Mouse (Mus musculus) embryonic fibroblast, embryonic 13.5 days (primary cell): ENCODE data around the gene Tcn2. TPM values are rescaled to one million over a fixed set of nuclear protein-coding genes. Genes with fewer than 3 reads are reported as not detected.
A peak's percentile ranks its signal among the peaks of the same experiment; 100 is the strongest.

Experiments
- H3K27ac ChIP-seq: 2 replicates; pipeline ENCODE4 v1.5.1; 2012; ENCODE audit warnings: low read length, control low read depth, inconsistent platforms; ENCODE audit not compliant: insufficient read depth
- H3K4me1 ChIP-seq: 2 replicates; pipeline ENCODE4 v1.6.1; 2011; ENCODE audit warnings: low read length; ENCODE audit not compliant: control insufficient read depth, insufficient read depth
- H3K4me3 ChIP-seq: 2 replicates; pipeline ENCODE4 v1.5.1; 2011; ENCODE audit warnings: mild to moderate bottlenecking, control low read depth, low read length; ENCODE audit not compliant: insufficient read depth
- CTCF ChIP-seq: IDR thresholded peaks from 2 replicates; pipeline ENCODE4 v1.5.1; 2011; ENCODE audit warnings: mild to moderate bottlenecking, control low read depth, low read length, moderate library complexity, borderline replicate concordance; ENCODE audit not compliant: insufficient read depth
- POLR2A ChIP-seq: IDR thresholded peaks from 2 replicates; pipeline ENCODE4 v1.6.1; 2011; ENCODE audit warnings: low read depth, mild to moderate bottlenecking, control low read depth, low read length, moderate library complexity
- polyA plus RNA-seq: library from polyadenylated mRNA; stranded (reverse); fragments of >200 nt; gene quantifications from 2 replicates; pipeline ENCODE4 v1.2.4, GENCODE M21; 2011; ENCODE audit warnings: low read depth; ENCODE audit not compliant: missing spikeins, insufficient read length

The Tcn2 gene
- polyA plus RNA-seq: 75.4 and 97.1 TPM in 2 replicates

GRCm38 (mm10) chr11:3931511-3932211, at the start of gene Tcn2:
Gene Tcn2, minus strand, starts transcription at chr11:3932159.
- TF ChIP-seq POLR2A (peak; percentile 51; the same call in 1 of the 2 replicates), CTCF (no peak)
- peak within 1 kb of the TSS; percentile 46 for H3K4me3 ChIP-seq
- H3K27ac ChIP-seq: no peak within 1 kb of the TSS
- peaks cover 2% of the 10 kb centered on the region; the same call in 1 of the 2 replicates for H3K4me1 ChIP-seq

- peak overlapping the region; percentile 51 for H3K27ac ChIP-seq
- no peak for TF ChIP-seq POLR2A
- H3K4me3 ChIP-seq: no peak overlapping the region
- H3K4me1 ChIP-seq: peaks cover 14% of the 10 kb centered on the region; the same call in 1 of the 2 replicates
Measured at GRCm38 (mm10) chr11:3981536-3981935, 49.6 kb upstream of the Tcn2 start.

- no peak for TF ChIP-seq POLR2A
- TF ChIP-seq CTCF: no peak
- no peak overlapping the region for H3K27ac ChIP-seq
- no peak overlapping the region for H3K4me3 ChIP-seq
- peaks cover 12% of the 10 kb centered on the region; the same call in 1 of the 2 replicates for H3K4me1 ChIP-seq
Measured at GRCm38 (mm10) chr11:3978421-3978820, 46.5 kb upstream of the Tcn2 start.

- Histone ChIP-seq H3K4me1 (peaks cover 6% of the 10 kb centered on the region; the same call in 1 of the 2 replicates), H3K27ac (no peak within 1 kb of the TSS), H3K4me3 (no peak within 1 kb of the TSS)
- no peak for TF ChIP-seq CTCF
- no peak for TF ChIP-seq POLR2A
Measured at GRCm38 (mm10) chr11:3976678-3977077, 44.7 kb upstream of the Tcn2 start, which contains the start of gene 4930556J24Rik. Gene 4930556J24Rik, minus strand, starts transcription at chr11:3976778.

- no peaks in the 10 kb centered on the region for H3K4me1 ChIP-seq
Measured at GRCm38 (mm10) chr11:3974311-3974710, 42.4 kb upstream of the Tcn2 start.

GRCm38 (mm10) chr11:3973081-3973480, 41.1 kb upstream of the Tcn2 start:
- Histone ChIP-seq H3K27ac (no peak overlapping the region), H3K4me3 (no peak overlapping the region), H3K4me1 (no peaks in the 10 kb centered on the region)
- no peak for TF ChIP-seq POLR2A
- TF ChIP-seq CTCF: no peak

More at GRCm38 (mm10) chr11:3974311-3974710, 42.4 kb upstream of the Tcn2 start:
- H3K27ac ChIP-seq: no peak overlapping the region
- H3K4me3 ChIP-seq: no peak overlapping the region
- TF ChIP-seq POLR2A (no peak), CTCF (no peak)

- H3K4me1 ChIP-seq: no peaks in the 10 kb centered on the region
- TF ChIP-seq POLR2A (no peak), CTCF (no peak)
- no peak overlapping the region for H3K4me3 ChIP-seq
- no peak overlapping the region for H3K27ac ChIP-seq
Measured at GRCm38 (mm10) chr11:3970361-3970760, 38.4 kb upstream of the Tcn2 start.

GRCm38 (mm10) chr11:3969837-3970236, 37.9 kb upstream of the Tcn2 start:
- Histone ChIP-seq H3K4me3 (no peak overlapping the region), H3K27ac (no peak overlapping the region), H3K4me1 (peaks cover 2% of the 10 kb centered on the region)
- TF ChIP-seq POLR2A (no peak), CTCF (no peak)

- TF ChIP-seq CTCF: no peak
- TF ChIP-seq POLR2A: no peak
- peak overlapping the region; percentile 86 for H3K4me3 ChIP-seq
- no peak overlapping the region for H3K27ac ChIP-seq
- peaks cover 5% of the 10 kb centered on the region for H3K4me1 ChIP-seq
Measured at GRCm38 (mm10) chr11:3964416-3965172, 32.6 kb upstream of the Tcn2 start.

GRCm38 (mm10) chr11:3963610-3964415, 31.9 kb upstream of the Tcn2 start, which contains the start of gene Pes1:
Gene Pes1, plus strand, starts transcription at chr11:3963975.
- Histone ChIP-seq H3K27ac (no peak within 1 kb of the TSS), H3K4me3 (peak within 1 kb of the TSS; percentile 86)

More at GRCm38 (mm10) chr11:3963610-3964415, 31.9 kb upstream of the Tcn2 start, which contains the start of gene Pes1:
- H3K4me1 ChIP-seq: peaks cover 5% of the 10 kb centered on the region
- TF ChIP-seq CTCF: no peak
- no peak; the same call in 1 of the 2 replicates for TF ChIP-seq POLR2A
